Mouse (Mus musculus): ENCODE results near the gene Igf2bp3.
"Not testable (repeated sequence)": the region's sequence is repeated elsewhere in the genome, so short reads cannot be mapped to it uniquely, and the experiment has no call there.

Gene Igf2bp3

DNA sequence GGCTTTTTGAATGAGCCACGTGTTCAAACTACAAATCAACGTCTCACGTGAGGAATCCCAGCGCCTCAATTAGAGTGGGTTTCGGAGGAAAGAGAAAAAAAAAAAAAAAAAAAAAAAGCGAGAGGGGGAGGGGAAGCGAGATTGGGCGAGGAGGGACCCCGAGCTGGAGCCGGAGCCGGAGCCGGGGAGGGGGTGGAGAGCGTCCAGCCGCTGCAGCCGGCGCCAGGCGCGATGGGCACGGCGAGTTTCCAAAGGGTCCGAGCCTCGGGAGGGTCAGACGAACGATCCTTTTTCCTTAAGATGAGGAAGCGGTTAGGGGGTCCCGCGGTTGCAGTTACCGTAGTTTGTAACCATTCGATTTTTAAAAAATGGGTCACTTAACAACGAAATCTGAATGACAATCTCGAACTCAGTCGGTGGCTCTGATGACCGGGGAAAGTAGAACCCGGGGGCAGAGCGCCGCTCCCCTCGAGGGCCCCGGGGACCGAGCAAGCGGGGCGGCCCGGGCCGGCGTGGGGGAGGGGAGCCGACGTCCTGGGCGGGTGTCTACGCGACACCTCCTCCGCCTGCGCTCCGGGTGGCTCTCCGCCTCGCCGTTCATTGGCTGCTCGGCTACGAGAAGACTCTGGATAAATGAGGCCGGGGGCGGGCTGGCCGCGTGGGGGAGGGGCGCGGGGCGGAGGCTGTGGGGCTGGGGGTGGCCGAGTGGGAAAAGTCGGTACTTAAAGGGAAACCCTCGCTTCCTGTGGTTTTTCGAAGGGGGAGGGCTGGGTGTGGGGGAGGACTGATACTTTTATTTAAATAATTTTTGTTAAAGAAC lies at the start of gene Igf2bp3:
Gene Igf2bp3, minus strand, starts transcription at position 30 of the 820 bp plus-strand sequence.
- peak; percentile 87 for DNase-seq

DNA sequence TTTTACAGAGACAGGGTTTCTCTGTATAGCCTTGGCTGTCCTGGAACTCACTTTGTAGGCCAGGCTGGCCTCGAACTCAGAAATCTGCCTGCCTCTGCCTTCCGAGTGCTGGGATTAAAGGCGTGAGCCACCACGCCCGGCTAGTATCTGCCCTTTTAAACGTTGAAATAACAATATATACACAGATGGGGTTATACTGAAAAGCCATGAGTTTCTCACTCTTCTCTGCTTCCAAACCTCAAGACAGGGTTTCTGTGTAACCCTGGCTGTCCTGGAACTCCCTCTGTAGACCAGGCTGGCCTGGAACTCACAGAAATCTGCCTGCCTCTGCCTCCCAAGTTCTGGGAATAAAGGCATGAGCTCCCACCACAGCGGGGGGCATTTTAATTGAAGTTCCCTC lies 49.7 kb upstream of the Igf2bp3 start:
- not testable (repeated sequence) for DNase-seq

DNA sequence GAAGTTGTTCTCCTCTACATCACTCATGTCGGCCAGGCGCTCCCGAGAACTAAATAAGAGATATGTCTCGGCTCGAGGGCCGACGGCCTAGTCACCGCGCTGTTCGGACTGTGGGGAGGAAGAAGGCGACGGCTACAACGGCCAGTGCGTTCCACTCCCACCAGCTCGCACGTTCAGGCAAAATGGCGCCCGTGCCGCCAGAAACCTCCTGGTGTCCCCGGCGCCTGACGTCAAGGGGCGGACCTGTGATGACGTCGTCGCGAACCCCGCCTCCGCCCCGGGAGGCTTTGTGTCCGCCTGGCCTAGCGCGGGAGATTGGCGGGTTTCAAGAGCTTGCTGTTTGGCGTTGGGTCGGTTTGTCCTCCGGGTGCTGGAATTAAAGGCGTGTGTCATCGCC lies 49.1 kb upstream of the Igf2bp3 start, which contains the start of gene Tra2a:
Gene Tra2a, minus strand, starts transcription at position 187 of the 397 bp plus-strand sequence.
- peak; percentile 98 for DNase-seq

DNA sequence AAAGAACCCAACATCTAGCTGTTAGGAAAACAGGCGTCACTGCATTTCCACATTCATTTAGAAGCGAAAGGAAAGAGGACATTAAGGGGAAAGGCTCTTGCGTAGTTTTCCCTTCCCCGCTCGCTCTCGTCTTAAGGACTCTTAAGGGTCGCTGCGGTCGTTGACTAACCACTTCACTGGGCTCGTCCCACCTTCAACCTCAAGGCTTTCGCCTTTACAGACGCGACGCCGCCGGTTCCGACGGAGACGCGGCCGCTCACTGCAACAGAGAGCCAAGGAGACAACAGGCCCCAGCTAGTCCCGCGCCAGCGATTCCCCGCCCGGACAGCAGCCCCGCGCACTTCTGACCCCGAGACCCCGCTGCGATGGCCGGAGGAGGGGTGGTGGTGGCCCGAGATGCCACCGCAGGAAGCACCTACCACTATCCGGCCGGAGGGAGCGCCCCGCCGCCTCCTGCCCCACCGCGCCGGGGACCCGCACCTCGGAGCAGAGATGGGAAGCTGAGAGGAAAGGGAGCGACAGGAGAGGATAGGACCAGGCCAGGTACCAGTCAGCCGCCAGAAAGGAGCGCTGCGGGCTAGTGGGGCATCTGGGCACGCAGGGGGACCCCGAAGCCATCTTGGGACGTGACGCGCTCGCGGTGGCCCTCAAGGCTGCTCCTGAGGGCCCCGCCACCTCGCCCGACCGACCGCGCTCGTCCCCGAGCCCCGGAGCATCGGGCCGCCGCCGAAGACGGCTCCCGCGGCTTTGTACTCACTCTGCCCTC lies 48.5 kb upstream of the Igf2bp3 start:
- DNase-seq = peak; percentile 66

DNA sequence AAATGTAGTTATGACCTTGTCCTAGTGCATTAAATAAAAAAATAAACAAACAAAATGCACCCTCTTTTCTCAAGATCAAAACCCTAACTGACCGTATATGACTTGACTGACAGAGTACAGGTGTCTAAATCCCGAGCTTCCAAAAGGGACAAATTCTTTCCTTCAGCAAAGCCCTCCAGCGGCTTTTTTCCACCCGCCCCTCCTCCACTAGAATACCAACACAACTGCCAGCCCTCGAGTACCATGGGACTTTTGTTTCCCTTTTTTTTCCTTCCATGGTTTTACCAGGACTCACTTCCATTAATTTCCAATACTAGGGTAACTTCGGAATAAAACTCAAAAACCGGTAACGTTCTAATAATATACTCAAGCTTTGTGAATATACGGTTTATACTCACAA lies 47.7 kb upstream of the Igf2bp3 start:
- DNase-seq = no peak

DNA sequence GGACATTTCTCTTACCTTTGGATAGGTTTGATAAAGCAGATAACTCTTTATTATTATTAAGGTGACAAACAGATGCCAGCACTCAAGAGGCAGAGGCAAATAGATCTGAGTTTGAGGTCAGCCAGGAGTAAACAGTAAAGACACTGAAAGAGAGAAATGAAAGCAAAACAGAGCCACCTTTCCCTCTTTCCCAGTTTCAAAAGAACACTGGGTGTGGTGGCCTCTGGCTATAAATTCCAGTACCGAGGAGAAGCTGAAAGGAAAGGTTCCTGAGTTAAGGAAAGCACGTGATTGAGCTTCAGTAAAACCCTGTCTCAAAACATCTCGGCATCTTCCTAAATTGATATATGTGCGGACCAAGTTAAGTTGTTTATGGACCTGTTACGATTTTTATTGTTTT lies 45.0 kb upstream of the Igf2bp3 start:
- DNase-seq = no peak

DNA sequence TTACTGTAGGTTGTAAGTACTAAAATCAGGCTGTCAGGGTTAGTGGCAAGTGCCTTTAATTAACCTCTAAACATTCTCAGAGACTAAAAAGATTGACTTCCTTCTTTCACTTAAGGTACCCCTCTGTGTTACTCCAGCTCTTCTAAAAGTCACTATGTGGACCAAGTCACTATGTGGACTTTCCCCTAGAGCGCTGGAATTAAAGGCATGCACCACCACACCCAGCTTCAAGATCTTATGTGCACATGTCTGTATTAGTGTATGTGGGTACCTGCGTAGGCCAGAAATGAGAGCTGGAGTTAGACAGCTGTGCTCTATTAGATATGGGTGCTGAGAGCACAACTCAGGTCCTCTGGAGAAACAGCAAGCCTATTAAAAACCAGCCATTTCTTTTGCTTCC lies 43.1 kb upstream of the Igf2bp3 start:
- no peak for DNase-seq

DNA sequence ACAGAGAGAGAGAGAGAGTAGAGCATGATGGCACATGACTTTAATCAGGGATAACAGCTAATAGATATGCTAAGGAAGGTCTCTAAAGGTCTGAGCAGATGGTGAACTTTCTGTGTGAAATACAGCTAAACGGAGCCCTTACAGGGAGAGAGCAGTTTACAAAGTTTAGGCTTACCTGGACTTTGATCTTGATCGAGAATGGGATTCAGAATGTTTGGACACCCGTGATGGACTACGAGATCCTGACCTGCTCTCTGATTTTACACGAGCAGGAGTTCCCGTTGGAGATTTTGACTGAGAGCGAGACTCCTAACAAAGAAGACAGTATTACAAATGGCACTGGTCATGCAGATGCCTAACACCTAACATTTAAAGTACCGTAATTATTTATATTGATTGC lies 37.5 kb upstream of the Igf2bp3 start:
- no peak for DNase-seq

DNA sequence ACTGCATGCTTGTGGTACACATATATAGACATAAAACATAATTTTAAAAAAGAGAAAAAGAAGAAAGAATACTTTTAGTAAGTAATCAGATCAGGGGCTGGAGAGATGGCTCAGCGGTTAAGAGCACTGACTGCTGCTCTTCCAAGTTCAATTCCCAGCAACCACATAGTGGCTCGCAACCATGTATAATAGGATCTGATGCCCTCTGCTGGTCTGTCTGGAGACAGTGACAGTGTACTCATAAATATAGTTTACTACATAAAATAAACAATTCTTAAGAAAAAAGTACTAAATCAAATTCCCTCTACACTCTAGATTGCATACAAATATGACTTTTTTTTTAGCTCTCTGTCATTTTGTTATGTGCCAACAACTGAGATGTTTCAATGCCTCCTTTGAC lies 36.4 kb upstream of the Igf2bp3 start:
- DNase-seq = no peak

DNA sequence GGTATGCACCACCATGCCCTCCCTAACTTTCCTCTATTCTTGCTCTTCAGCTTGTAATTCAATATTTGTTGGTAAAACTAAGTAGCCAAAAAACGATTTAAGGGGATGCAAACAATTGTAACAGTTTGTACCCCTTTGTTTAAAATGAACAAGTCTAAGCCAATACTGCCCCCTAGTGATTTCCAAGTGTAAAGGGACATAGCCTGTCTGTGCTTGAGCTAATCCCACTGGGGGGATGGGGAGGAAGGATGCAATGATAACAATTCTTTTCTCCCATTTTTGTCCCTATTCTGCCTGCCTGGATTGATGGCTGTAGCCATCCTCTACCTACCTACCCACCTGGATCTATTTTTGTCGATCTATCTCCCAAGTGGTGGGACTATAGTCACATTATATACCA lies 32.5 kb upstream of the Igf2bp3 start:
- DNase-seq = no peak

DNA sequence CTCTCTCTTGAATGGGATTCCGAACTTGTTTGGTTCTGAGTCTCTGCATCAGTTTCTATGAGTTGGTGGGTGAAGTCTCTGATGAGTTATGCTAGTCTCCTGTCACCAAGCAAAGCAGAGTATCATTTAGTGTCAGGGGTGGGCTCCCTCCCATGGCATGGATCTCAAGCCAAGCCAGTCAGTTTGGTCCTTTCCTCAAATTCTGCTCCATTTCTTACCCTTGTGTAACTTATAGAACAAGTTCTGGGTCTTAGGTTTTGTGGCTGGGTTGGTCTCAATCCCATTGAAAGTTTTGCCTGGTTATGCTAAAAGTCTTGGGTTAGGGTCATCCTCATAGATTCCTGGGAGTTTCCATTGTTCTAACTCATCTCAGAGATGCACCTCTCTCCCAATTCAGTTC lies 27.6 kb upstream of the Igf2bp3 start:
- DNase-seq = no peak

DNA sequence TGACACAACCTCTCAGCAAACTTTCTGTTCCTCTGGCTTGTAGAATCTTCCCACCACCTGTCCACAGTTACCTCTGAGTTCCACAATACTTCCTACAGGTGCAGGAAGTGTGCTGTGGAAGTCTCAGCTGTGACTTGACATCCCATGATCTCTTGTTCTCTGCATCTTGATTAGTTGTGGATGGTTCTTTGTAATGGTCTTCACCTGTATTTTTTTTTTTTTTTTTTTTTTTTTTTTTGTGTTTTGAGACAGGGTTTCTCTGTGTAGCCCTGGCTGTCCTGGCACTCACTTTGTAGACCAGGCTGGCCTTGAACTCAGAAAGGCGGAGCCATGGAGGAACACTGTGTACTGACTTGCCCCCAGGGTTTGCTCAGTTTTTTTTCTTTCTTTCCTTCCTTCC lies 26.8 kb upstream of the Igf2bp3 start:
- DNase-seq = no peak

DNA sequence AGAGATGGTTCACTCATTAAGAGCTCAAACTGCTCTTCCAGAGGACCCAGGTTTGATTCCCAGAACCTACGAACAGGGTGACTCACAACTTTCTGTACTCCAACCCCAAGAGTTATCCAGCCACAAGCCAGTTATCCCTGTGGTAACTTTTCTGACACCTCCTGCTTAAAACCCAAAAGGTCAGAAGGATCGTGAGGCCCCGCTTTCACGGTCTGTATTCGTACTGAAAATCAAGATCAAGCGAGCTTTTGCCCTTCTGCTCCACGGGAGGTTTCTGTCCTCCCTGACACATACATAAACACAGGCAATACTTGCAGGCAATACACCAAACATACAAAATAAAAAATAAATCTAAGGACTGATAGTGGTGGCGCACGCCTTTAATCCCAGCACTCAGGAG lies 21.6 kb upstream of the Igf2bp3 start:
- peak; percentile 100 for DNase-seq

DNA sequence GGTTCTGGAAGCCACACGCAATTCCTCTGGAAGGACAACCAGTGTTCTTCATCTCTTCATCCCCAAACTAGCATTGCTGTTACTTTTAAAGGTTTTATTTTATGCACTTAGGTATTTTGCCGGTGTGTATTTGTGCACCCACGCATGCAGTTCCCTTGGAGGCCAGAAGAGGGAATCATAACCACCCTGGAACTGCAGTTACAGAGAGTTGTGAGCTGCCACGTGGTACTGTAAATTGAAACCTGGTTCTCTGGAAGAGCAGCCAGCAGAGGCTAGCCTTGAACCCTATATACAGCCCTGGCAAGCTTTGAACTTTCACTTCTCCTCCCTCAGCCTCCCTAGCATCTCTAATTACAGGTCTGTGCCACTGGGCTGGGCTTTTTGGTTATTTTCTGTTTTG lies 18.6 kb upstream of the Igf2bp3 start:
- DNase-seq = peak; percentile 59

DNA sequence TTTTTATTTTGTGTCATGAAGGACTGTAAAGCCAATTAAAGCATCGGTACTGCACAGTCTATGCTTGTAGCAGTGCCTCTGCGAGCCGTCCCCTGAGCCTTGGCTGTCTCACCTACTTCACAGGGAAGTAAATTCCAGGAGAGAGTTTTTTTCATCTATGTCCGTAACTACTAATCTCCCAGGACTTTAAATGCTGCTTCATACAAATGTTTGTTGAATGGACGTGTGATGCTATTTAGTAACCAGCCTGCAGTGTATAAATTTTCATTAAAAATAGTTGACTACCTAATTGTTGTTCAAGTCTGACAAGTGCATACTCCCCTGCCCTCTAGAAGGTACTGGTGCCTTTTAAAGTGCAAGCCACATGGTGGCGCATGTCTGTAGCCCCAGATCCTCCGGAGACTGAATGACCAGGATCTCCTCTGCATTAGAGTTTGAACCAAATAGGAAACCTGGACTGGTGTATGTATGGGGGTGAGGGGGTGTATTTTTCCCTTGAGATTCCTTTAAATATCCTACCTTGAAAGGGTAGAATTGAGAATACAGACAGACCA lies 13.4 kb upstream of the Igf2bp3 start:
- peak; percentile 35 for DNase-seq

DNA sequence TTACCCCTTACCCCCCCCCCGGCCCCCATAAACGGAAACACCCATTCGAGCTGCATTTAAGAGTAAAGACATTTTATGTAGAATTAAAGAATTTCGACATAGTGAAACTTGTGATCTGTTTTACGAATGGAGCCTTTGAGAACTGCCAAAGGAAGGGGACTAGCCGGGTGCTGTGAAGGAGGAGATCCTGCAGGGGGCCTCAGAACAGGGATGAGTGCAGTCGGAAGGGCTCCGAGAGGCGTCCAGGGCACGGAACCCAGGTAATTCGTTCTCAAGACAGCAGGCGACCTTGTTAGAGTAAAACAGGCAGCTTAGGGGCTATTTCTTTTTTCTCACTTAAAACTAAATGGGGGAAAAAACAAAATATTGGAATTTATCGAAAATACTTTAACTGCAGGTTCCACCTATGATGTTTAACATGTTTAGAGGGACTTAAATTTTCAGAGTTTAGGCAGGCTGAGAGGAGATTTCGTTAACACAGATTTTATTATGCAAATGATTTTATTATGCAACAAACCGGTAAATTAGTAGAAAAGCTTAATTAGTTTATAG lies 12.5 kb upstream of the Igf2bp3 start:
- peak; percentile 74 for DNase-seq

DNA sequence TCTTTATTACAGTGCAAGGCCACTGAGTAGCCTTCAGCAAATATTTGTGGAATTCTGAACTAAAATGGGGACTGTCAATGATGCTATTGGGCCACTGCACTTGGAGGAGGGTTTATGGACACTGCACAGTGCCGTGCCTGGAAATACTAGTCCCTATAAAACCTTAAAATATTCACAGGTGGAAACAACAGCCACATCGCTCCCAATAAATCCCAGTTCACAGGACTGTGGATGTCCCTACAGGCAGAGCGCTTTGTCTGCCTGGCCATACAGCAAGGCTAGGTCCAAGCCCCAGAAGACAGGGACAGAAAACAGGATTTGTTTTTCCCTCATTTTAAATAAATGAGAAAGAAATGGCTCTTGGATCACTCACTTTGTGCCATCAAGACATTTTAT lies 11.0 kb upstream of the Igf2bp3 start:
- no peak for DNase-seq

DNA sequence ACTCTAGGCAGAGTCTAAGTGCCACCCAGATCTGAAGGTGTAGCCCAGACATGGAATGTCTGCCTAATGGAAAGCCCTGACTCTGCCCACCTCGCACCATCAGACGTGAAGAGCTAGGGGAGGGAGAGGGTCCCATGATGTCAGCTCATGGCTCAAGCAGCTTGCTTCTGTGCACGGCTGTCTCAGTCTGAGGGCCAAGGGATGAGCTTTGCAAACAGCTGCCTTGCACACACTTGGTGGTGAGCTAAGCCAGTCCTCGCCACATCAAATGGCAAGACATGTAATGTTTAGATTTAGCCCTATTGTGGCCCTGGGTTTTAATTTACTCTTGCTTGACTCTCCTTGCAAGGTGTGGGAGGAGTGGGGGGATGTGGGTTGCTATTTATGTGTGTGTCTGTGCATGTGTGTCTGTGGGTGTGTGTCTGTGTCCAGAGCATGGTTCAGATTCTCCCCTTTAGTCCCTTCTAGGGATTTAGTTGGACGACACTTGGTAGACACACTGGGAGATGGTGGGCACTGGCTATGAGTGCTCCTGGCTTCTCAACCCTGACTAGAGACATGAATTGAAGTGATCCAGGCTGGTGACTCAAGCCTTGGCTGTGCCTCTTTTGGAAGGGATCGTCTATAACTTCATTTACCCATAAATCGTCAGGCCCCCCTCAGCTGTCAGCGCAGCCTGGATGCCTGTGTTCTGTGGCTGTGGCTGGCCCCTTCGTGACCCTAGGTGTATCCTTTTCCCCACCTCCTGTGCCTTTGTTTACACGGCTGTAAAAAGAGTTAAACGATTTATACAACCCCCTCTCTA lies 10.4 kb upstream of the Igf2bp3 start:
- no peak for DNase-seq

DNA sequence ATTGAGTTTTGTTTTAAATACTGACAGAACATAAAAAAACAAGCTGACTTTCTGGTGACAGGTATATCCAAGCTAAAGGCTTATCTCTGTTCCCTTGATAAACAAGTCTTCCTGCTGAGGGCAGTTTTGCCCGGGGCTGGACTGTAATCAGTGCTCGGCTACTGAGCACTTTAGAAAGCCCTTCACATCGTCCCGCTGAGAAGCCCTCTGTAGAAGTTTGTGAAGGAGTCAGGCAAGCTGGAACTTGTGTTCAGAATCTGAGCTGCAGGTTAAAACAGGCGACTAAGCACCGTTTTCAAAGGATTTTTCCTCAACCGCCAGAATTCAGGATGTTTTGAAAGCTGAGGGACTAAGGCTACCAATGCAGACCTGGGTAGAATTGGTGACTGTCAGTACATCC lies 7.1 kb upstream of the Igf2bp3 start:
- peak; percentile 25 for DNase-seq

DNA sequence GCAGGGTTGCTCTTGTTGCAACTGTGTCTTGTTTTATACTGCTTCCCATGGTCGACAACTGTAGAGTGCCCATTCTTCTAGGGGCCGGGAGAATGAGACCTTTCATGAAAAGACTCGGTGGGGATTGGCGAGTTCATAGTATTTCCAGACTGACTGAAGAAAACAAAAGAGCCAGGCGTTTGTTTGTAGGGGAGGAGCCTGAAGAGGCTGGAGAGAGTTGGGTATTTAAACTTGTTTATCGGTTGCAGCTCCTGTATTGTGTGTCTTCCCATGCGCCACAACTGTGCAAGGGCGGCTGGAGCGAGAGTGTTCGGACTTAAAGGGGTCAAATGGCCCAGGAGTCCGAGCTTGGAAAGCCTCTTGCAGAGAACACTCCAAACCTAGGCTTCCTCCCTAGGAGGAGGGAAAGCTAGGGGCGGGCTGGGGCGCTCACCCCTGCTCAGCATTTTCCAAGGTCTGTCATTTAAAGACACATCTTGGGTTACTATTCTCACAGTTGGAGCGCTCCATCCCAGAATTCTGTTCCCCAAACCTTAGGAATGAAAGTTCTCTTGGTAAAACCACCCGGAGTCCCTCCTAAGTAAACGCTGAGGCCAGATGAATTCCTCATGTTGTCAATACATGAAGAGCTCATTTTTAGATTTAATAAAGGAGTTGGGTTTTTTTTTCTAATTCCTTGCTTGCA lies 5.3 kb upstream of the Igf2bp3 start:
- peak; percentile 21 for DNase-seq

DNA sequence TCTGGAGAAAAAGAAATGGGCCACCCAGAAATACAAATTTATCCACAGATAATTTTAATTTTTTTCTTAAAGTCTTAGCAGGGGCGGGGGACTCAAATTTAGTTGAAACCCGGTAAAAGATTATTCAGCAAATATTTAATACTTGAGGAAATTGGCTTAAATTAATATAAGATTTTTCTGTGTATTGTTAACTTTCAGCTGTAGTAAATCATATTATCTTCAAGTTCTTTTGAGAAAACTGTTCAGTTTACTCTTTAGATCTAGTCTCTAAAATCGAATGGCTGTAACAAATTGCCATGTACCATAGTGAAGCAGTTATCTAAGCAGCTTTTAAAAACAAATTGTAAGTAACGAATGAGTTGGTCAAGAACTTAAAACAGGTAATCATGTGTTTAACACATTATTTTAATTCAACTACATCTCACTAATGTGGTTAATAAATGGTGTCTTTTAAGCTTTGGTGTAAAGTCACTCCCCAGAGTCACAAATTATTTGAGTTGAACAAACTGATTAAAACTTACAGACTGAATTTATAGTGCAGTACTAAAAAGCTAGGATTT lies 4.3 kb upstream of the Igf2bp3 start:
- no peak for DNase-seq

DNA sequence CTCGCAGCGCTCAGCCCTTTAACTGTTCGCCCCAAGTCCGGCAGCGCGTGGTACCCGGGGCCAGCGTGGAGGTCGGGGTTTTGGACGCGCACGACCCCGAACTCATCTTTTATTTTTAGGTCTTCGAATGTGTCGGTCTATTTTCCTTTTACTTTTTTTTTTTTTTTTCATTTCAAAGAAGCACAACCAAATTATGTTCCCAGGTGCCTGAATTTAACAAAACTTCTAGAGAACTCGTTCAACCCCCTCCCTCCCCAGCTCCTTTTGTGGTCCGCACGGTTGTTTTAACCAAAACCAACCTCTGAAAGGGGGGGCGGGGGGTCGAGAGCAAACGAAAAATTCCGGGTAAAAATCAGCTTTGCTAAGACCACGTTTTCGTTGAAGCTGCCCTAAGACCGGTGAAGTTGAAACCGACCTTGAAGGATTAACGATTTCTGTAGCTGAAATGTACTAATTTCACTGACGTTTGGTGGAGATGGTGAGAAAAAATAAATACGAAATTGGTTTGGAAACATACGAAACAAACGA lies 3.6 kb upstream of the Igf2bp3 start:
- no peak for DNase-seq
